Mouse (Mus musculus) limb, embryonic 12.5 days (tissue): ENCODE data around the gene 4930402K13Rik. TPM values are rescaled to one million over a fixed set of nuclear protein-coding genes. Genes with fewer than 3 reads are reported as not detected.

Source experiments
- polyA plus RNA-seq: library from polyadenylated mRNA; unstranded; fragments of >200 nt; fragmentation: Nextera tagmentation; extraction: Ambion mirVana; gene quantifications from 2 replicates; pipeline ENCODE4 v1.2.1, GENCODE M21; 2016

The 4930402K13Rik gene
- polyA plus RNA-seq, 1 experiment from 2014 or later: not detected

Other genes with a start within 250 kb of the 4930402K13Rik start
- gene Gm5751, start 230.3 kb upstream of the 4930402K13Rik start, polyA plus RNA-seq: not detected in 2 replicates
- 8.8 and 10.7 TPM in 2 replicates for gene B630019K06Rik, start 212.2 kb upstream of the 4930402K13Rik start, polyA plus RNA-seq
- not detected in 2 replicates for gene Fthl17b, start 141.6 kb upstream of the 4930402K13Rik start, polyA plus RNA-seq
- not detected in 2 replicates for gene Fthl17c, start 128.0 kb upstream of the 4930402K13Rik start, polyA plus RNA-seq
- not detected in 2 replicates for gene Fthl17d, start 117.8 kb upstream of the 4930402K13Rik start, polyA plus RNA-seq
- not detected in 2 replicates for gene Fthl17e, start 71.1 kb upstream of the 4930402K13Rik start, polyA plus RNA-seq
- gene Fthl17f, start 41.5 kb upstream of the 4930402K13Rik start, polyA plus RNA-seq: not detected in 2 replicates
- gene Lancl3, start 95.3 kb downstream of the 4930402K13Rik start, polyA plus RNA-seq: 0.45 and 0.69 TPM in 2 replicates
- not detected in 2 replicates for gene Gm14862, start 152.3 kb downstream of the 4930402K13Rik start, polyA plus RNA-seq
- 1.5 and 2.0 TPM in 2 replicates for gene Xk, start 168.2 kb downstream of the 4930402K13Rik start, polyA plus RNA-seq
- not detected in 2 replicates for gene H2al1m, start 179.2 kb downstream of the 4930402K13Rik start, polyA plus RNA-seq
- gene H2al1k, start 246.1 kb downstream of the 4930402K13Rik start, polyA plus RNA-seq: not detected in 2 replicates